Comparison of ENCODE assay signal across 12 mouse cellular contexts in the genomic region with DNA sequence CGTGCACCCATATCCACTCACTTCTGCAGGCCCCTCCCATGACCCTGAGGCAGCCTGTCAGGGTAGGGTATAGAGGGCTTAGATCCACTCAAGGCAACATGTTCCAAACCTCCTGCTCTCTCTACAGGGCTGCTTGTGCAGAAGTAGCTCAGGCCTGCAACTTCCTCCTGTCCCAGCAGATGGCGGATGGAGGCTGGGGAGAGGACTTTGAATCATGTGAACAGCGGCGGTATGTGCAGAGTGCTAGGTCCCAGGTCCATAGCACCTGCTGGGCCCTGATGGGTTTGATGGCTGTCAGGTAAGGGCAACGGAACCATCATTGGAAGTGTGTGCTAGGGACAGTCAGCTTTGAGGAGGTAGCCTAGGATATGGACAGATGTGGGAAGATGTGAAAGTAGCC. TPM values are rescaled to one million over a fixed set of nuclear protein-coding genes. Genes with fewer than 3 reads are reported as not detected.
A peak's percentile ranks its signal among the peaks of the same experiment; 100 is the strongest.
DNase-seq lines count a peak whose midpoint lies in the region; ATAC-seq lines count a peak whose summit lies in the region.
"Had no signal": no experiment of that assay in that cellular context is flagged by ENCODE, and none has a peak within 500 bp of the region (broad histone marks: within the 10 kb centered on the region; RNA-seq: fewer than 3 reads in every experiment).

No protein-coding gene starts in this region.

- H3K36me3 ChIP-seq in embryonic facial prominence, embryonic 11.5 days (replicated peaks; ENCODE audit: control insufficient read depth, insufficient read depth, low read depth, low read length): peaks cover 15% of the 10 kb centered on the region
- peaks cover 97% of the 10 kb centered on the region for H3K36me3 ChIP-seq in embryonic facial prominence, embryonic 10.5 days (replicated peaks)

- no peaks in the 10 kb centered on the region for H3K4me1 ChIP-seq in embryonic facial prominence, embryonic 11.5 days (ENCODE audit: control insufficient read depth, insufficient read depth, low read length)
- H3K4me1 ChIP-seq in embryonic facial prominence, embryonic 10.5 days: no peaks in the 10 kb centered on the region
- H3K4me1 ChIP-seq: limb, embryonic 13.5 days had no signal

- H3K27me3 ChIP-seq in embryonic facial prominence, embryonic 11.5 days (ENCODE audit: control insufficient read depth, insufficient read depth, low read length): no peaks in the 10 kb centered on the region
- no peaks in the 10 kb centered on the region for H3K27me3 ChIP-seq in embryonic facial prominence, embryonic 10.5 days (replicated peaks; ENCODE audit: low read depth, poor library complexity, severe bottlenecking)
- H3K27me3 ChIP-seq: limb, embryonic 13.5 days had no signal

- WGBS in embryonic facial prominence, embryonic 11.5 days: 91% methylated on average over 5 of the region's 5 CpGs
- 85% methylated on average over 5 of the region's 5 CpGs for WGBS in embryonic facial prominence, embryonic 10.5 days

- no peak overlapping the region for H3K4me3 ChIP-seq in embryonic facial prominence, embryonic 11.5 days (ENCODE audit: low read depth, low read length)
- H3K4me3 ChIP-seq in embryonic facial prominence, embryonic 10.5 days: no peak overlapping the region
- H3K4me3 ChIP-seq: limb, embryonic 13.5 days had no signal

- H3K27ac ChIP-seq in embryonic facial prominence, embryonic 11.5 days (replicated peaks; ENCODE audit: low read depth, low read length): no peak overlapping the region
- H3K27ac ChIP-seq in embryonic facial prominence, embryonic 10.5 days (replicated peaks): no peak overlapping the region
- H3K27ac ChIP-seq: limb, embryonic 13.5 days had no signal

- H3K9me3 ChIP-seq in embryonic facial prominence, embryonic 11.5 days (replicated peaks; ENCODE audit: control insufficient read depth, low read length): no peaks in the 10 kb centered on the region
- no peaks in the 10 kb centered on the region for H3K9me3 ChIP-seq in embryonic facial prominence, embryonic 10.5 days
- H3K9me3 ChIP-seq: limb, embryonic 13.5 days had no signal

- H3K9ac ChIP-seq in embryonic facial prominence, embryonic 11.5 days (replicated peaks; ENCODE audit: low read length): no peak overlapping the region
- H3K9ac ChIP-seq: limb, embryonic 13.5 days had no signal

- no peak overlapping the region for H3K4me2 ChIP-seq in embryonic facial prominence, embryonic 11.5 days (ENCODE audit: low read depth, low read length)
- H3K4me2 ChIP-seq: limb, embryonic 13.5 days had no signal

- ATAC-seq in embryonic facial prominence, embryonic 11.5 days (replicated peaks; ENCODE audit: insufficient number of reproducible peaks, low FRiP score, low TSS enrichment, low read depth): no peak
- ATAC-seq in megakaryocyte progenitor cell, adult 5-6 weeks (replicated peaks; ENCODE audit: poor library complexity): peak; percentile 37; the same call in 1 of the 2 replicates
- ATAC-seq: activated CD4-positive, CD25-positive, alpha-beta regulatory T cell, adult 4 months had no signal

- peak; percentile 4 for DNase-seq in embryonic facial prominence, embryonic 11.5 days (ENCODE audit: low spot score)
- no peak for DNase-seq in embryonic facial prominence, embryonic 10.5 days (ENCODE audit: low spot score)
- DNase-seq in kidney, postnatal 10 days: peak; percentile 31
- DNase-seq in kidney, postnatal 14 days: no peak
- peak; percentile 9 for DNase-seq in retina, embryonic 14.5 days (ENCODE audit: low spot score)
- no peak for DNase-seq in retina, postnatal 1 day
- DNase-seq in frontal cortex, postnatal 25 days (ENCODE audit: low spot score in 2 of 2): no peak
- DNase-seq: gastrocnemius, postnatal 36 days had no signal

RNA-seq across cellular contexts. Expression of a gene that starts 11.6 kb away (rescaled TPM):
- not detected in 2 replicates for polyA plus RNA-seq in embryonic facial prominence, embryonic 11.5 days (2014; fragmentation: Nextera tagmentation; extraction: Ambion mirVana)
- polyA plus RNA-seq in embryonic facial prominence, embryonic 10.5 days (2016; fragmentation: Nextera tagmentation; extraction: Ambion mirVana): 0.11 TPM in 1 of 2 replicates, not detected in the other
- total RNA-seq in megakaryocyte progenitor cell, adult 5-6 weeks (2015): not detected in 2 replicates
- total RNA-seq in megakaryocyte progenitor cell, adult 5-6 weeks (2017): not detected in 2 replicates
- total RNA-seq: gastrocnemius, postnatal 36 days had no signal
- polyA plus RNA-seq: activated CD4-positive, CD25-positive, alpha-beta regulatory T cell, adult 4 months; limb, embryonic 13.5 days had no signal

RNA-seq across cellular contexts. Expression of a gene that starts 19.1 kb away (rescaled TPM):
- polyA plus RNA-seq in embryonic facial prominence, embryonic 11.5 days (2014; fragmentation: Nextera tagmentation; extraction: Ambion mirVana): 26.9 and 36.2 TPM in 2 replicates
- 55.9 and 59.6 TPM in 2 replicates for polyA plus RNA-seq in embryonic facial prominence, embryonic 10.5 days (2016; fragmentation: Nextera tagmentation; extraction: Ambion mirVana)
- total RNA-seq in megakaryocyte progenitor cell, adult 5-6 weeks (2015): 0.61 and 2.4 TPM in 2 replicates
- total RNA-seq in megakaryocyte progenitor cell, adult 5-6 weeks (2017): 3.1 and 4.4 TPM in 2 replicates

RNA-seq across cellular contexts. Expression of a gene that starts 25.0 kb away (rescaled TPM):
- not detected in 2 replicates for polyA plus RNA-seq in embryonic facial prominence, embryonic 11.5 days (2014; fragmentation: Nextera tagmentation; extraction: Ambion mirVana)
- not detected in 2 replicates for polyA plus RNA-seq in embryonic facial prominence, embryonic 10.5 days (2016; fragmentation: Nextera tagmentation; extraction: Ambion mirVana)
- total RNA-seq in megakaryocyte progenitor cell, adult 5-6 weeks (2015): not detected in 2 replicates
- not detected in 2 replicates for total RNA-seq in megakaryocyte progenitor cell, adult 5-6 weeks (2017)
- total RNA-seq: gastrocnemius, postnatal 36 days had no signal
- polyA plus RNA-seq: activated CD4-positive, CD25-positive, alpha-beta regulatory T cell, adult 4 months; C2C12 had no signal

Comparison
In these comparisons a context has a peak if more than half of its experiments do, and no peak if none do; other contexts are left out.
1. DNase-seq: peak in embryonic facial prominence, embryonic 11.5 days (single experiment), kidney, postnatal 10 days (single experiment) and retina, embryonic 14.5 days (single experiment); none in embryonic facial prominence, embryonic 10.5 days (single experiment), kidney, postnatal 14 days (single experiment), retina, postnatal 1 day (single experiment) and frontal cortex, postnatal 25 days (0 of 2).